Mouse (Mus musculus): ENCODE measurements around the gene Gm4553. TPM values are rescaled to one million over a fixed set of nuclear protein-coding genes. Genes with fewer than 3 reads are reported as not detected.
"Not testable (repeated sequence)": the region's sequence is repeated elsewhere in the genome, so short reads cannot be mapped to it uniquely, and the experiment has no call there.

Gene Gm4553
- total RNA-seq, 2 experiments from 2014 or later, result not detected

- ATAC-seq (replicated peaks; ENCODE audit: low FRiP score, poor library complexity, severe bottlenecking), result not testable (repeated sequence)
Observed at GRCm38 (mm10) chr7:142143506-142144010, 22.0 kb downstream of the Gm4553 start.

- ATAC-seq (replicated peaks; ENCODE audit: low FRiP score, poor library complexity, severe bottlenecking), result no peak
Observed at GRCm38 (mm10) chr7:142140696-142141095, 24.8 kb downstream of the Gm4553 start.

- not testable (repeated sequence) for ATAC-seq (replicated peaks; ENCODE audit: low FRiP score, poor library complexity, severe bottlenecking)
Observed at GRCm38 (mm10) chr7:142135934-142136333, 29.6 kb downstream of the Gm4553 start, which contains the start of gene Gm39115. Gene Gm39115, minus strand, starts transcription at chr7:142136034.

- ATAC-seq (replicated peaks; ENCODE audit: low FRiP score, poor library complexity, severe bottlenecking), result peak; percentile 53; the same call in 1 of the 2 replicates
Observed at GRCm38 (mm10) chr7:142134206-142134995, 31.1 kb downstream of the Gm4553 start.

GRCm38 (mm10) chr7:142128843-142129242 is 36.7 kb downstream of the Gm4553 start:
- ATAC-seq (replicated peaks; ENCODE audit: low FRiP score, poor library complexity, severe bottlenecking), result no peak

GRCm38 (mm10) chr7:142120629-142121028 is 44.9 kb downstream of the Gm4553 start, which contains the start of gene Gm45618:
Gene Gm45618, minus strand, starts transcription at chr7:142120729.
- not testable (repeated sequence) for ATAC-seq (replicated peaks; ENCODE audit: low FRiP score, poor library complexity, severe bottlenecking)

GRCm38 (mm10) chr7:142119632-142120031 is 45.9 kb downstream of the Gm4553 start:
- peak; percentile 61 for ATAC-seq (replicated peaks; ENCODE audit: low FRiP score, poor library complexity, severe bottlenecking)

Other genes starting within 250 kb of the Gm4553 start
- gene Tollip, start 247.2 kb downstream of the Gm4553 start, total RNA-seq (2015; ENCODE audit: low replicate concordance), result 45.0 and 61.6 TPM in 2 replicates
- gene Tollip, start 247.2 kb downstream of the Gm4553 start, total RNA-seq (2017; ENCODE audit: low replicate concordance), result 42.1 and 45.2 TPM in 2 replicates
- gene Brsk2, start 216.0 kb downstream of the Gm4553 start, total RNA-seq (2015; ENCODE audit: low replicate concordance), result not detected in 2 replicates
- gene Brsk2, start 216.0 kb downstream of the Gm4553 start, total RNA-seq (2017; ENCODE audit: low replicate concordance), result 0.26 TPM in 1 of 2 replicates, not detected in the other
- 74.6 and 92.6 TPM in 2 replicates for gene Mob2, start 104.7 kb downstream of the Gm4553 start, total RNA-seq (2015; ENCODE audit: low replicate concordance)
- gene Mob2, start 104.7 kb downstream of the Gm4553 start, total RNA-seq (2017; ENCODE audit: low replicate concordance), result 59.1 and 69.3 TPM in 2 replicates
- 21.6 and 23.5 TPM in 2 replicates for gene Dusp8, start 69.9 kb downstream of the Gm4553 start, total RNA-seq (2015; ENCODE audit: low replicate concordance)
- gene Dusp8, start 69.9 kb downstream of the Gm4553 start, total RNA-seq (2017; ENCODE audit: low replicate concordance), result 8.1 and 11.2 TPM in 2 replicates
- gene Gm45618, start 45.0 kb downstream of the Gm4553 start, total RNA-seq (2015; ENCODE audit: low replicate concordance), result not detected in 2 replicates
- gene Gm45618, start 45.0 kb downstream of the Gm4553 start, total RNA-seq (2017; ENCODE audit: low replicate concordance), result not detected in 2 replicates
- gene Gm39115, start 29.7 kb downstream of the Gm4553 start, total RNA-seq (2015; ENCODE audit: low replicate concordance), result not detected in 2 replicates
- not detected in 2 replicates for gene Gm39115, start 29.7 kb downstream of the Gm4553 start, total RNA-seq (2017; ENCODE audit: low replicate concordance)
- not detected in 2 replicates for gene Gm45337, start 21.1 kb downstream of the Gm4553 start, total RNA-seq (2015; ENCODE audit: low replicate concordance)
- gene Gm45337, start 21.1 kb downstream of the Gm4553 start, total RNA-seq (2017; ENCODE audit: low replicate concordance), result not detected in 2 replicates
- gene Gm29735, start 8.6 kb downstream of the Gm4553 start, total RNA-seq (2015; ENCODE audit: low replicate concordance), result not detected in 2 replicates
- not detected in 2 replicates for gene Gm29735, start 8.6 kb downstream of the Gm4553 start, total RNA-seq (2017; ENCODE audit: low replicate concordance)
- not detected in 2 replicates for gene Krtap5-2, start 10.3 kb upstream of the Gm4553 start, total RNA-seq (2015; ENCODE audit: low replicate concordance)
- not detected in 2 replicates for gene Krtap5-2, start 10.3 kb upstream of the Gm4553 start, total RNA-seq (2017; ENCODE audit: low replicate concordance)
- gene Gm10153, start 24.6 kb upstream of the Gm4553 start, total RNA-seq (2015; ENCODE audit: low replicate concordance), result not detected in 2 replicates
- gene Gm10153, start 24.6 kb upstream of the Gm4553 start, total RNA-seq (2017; ENCODE audit: low replicate concordance), result not detected in 2 replicates
- not detected in 2 replicates for gene Krtap5-3, start 35.6 kb upstream of the Gm4553 start, total RNA-seq (2015; ENCODE audit: low replicate concordance)
- gene Krtap5-3, start 35.6 kb upstream of the Gm4553 start, total RNA-seq (2017; ENCODE audit: low replicate concordance), result not detected in 2 replicates
- not detected in 2 replicates for gene Gm7579, start 46.1 kb upstream of the Gm4553 start, total RNA-seq (2015; ENCODE audit: low replicate concordance)
- gene Gm7579, start 46.1 kb upstream of the Gm4553 start, total RNA-seq (2017; ENCODE audit: low replicate concordance), result not detected in 2 replicates
- gene Krtap5-5, start 64.2 kb upstream of the Gm4553 start, total RNA-seq (2015; ENCODE audit: low replicate concordance), result not detected in 2 replicates
- gene Krtap5-5, start 64.2 kb upstream of the Gm4553 start, total RNA-seq (2017; ENCODE audit: low replicate concordance), result not detected in 2 replicates
- not detected in 2 replicates for gene Gm40460, start 75.3 kb upstream of the Gm4553 start, total RNA-seq (2015; ENCODE audit: low replicate concordance)
- not detected in 2 replicates for gene Gm40460, start 75.3 kb upstream of the Gm4553 start, total RNA-seq (2017; ENCODE audit: low replicate concordance)
- gene Gm2431, start 92.6 kb upstream of the Gm4553 start, total RNA-seq (2015; ENCODE audit: low replicate concordance), result not detected in 2 replicates
- not detected in 2 replicates for gene Gm2431, start 92.6 kb upstream of the Gm4553 start, total RNA-seq (2017; ENCODE audit: low replicate concordance)
- gene Gm4559, start 108.6 kb upstream of the Gm4553 start, total RNA-seq (2015; ENCODE audit: low replicate concordance), result not detected in 2 replicates
- not detected in 2 replicates for gene Gm4559, start 108.6 kb upstream of the Gm4553 start, total RNA-seq (2017; ENCODE audit: low replicate concordance)
- not detected in 2 replicates for gene Krtap5-1, start 131.4 kb upstream of the Gm4553 start, total RNA-seq (2015; ENCODE audit: low replicate concordance)
- not detected in 2 replicates for gene Krtap5-1, start 131.4 kb upstream of the Gm4553 start, total RNA-seq (2017; ENCODE audit: low replicate concordance)
- not detected in 2 replicates for gene Krtap5-4, start 137.8 kb upstream of the Gm4553 start, total RNA-seq (2015; ENCODE audit: low replicate concordance)
- gene Krtap5-4, start 137.8 kb upstream of the Gm4553 start, total RNA-seq (2017; ENCODE audit: low replicate concordance), result not detected in 2 replicates
- not detected in 2 replicates for gene Ifitm10, start 208.0 kb upstream of the Gm4553 start, total RNA-seq (2015; ENCODE audit: low replicate concordance)
- not detected in 2 replicates for gene Ifitm10, start 208.0 kb upstream of the Gm4553 start, total RNA-seq (2017; ENCODE audit: low replicate concordance)
- gene Gm49369, start 216.9 kb upstream of the Gm4553 start, total RNA-seq (2015; ENCODE audit: low replicate concordance), result not detected in 2 replicates
- gene Gm49369, start 216.9 kb upstream of the Gm4553 start, total RNA-seq (2017; ENCODE audit: low replicate concordance), result 143 and 216 TPM in 2 replicates
- gene Ctsd, start 222.3 kb upstream of the Gm4553 start, total RNA-seq (2015; ENCODE audit: low replicate concordance), result 207 and 227 TPM in 2 replicates
- gene Ctsd, start 222.3 kb upstream of the Gm4553 start, total RNA-seq (2017; ENCODE audit: low replicate concordance), result 161 and 184 TPM in 2 replicates

Data from erythroid progenitor cell, adult 5-6 weeks (primary cell).